Mouse (Mus musculus): Measurements from ENCODE around the gene A930017K11Rik.

Gene A930017K11Rik

DNA sequence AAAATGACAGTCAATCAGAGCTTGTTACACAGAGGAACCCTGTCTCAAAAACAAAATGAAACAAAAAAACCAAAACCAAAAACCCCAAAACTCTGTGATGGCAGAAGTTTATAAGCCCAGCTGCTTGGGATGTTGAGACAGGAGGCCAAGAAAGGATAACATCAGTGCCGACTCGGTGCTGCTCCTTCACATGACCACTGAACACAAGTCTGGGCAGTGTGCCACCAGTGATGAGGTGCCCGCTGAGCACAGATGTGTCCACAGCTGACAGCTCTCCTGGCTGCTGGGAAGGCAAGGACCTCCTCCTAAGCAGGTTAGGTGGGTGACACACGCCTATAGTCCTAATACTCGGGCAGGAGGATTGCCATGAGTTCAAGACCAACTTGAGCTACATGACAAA is 30.2 kb downstream of the A930017K11Rik start:
- no peak for DNase-seq

DNA sequence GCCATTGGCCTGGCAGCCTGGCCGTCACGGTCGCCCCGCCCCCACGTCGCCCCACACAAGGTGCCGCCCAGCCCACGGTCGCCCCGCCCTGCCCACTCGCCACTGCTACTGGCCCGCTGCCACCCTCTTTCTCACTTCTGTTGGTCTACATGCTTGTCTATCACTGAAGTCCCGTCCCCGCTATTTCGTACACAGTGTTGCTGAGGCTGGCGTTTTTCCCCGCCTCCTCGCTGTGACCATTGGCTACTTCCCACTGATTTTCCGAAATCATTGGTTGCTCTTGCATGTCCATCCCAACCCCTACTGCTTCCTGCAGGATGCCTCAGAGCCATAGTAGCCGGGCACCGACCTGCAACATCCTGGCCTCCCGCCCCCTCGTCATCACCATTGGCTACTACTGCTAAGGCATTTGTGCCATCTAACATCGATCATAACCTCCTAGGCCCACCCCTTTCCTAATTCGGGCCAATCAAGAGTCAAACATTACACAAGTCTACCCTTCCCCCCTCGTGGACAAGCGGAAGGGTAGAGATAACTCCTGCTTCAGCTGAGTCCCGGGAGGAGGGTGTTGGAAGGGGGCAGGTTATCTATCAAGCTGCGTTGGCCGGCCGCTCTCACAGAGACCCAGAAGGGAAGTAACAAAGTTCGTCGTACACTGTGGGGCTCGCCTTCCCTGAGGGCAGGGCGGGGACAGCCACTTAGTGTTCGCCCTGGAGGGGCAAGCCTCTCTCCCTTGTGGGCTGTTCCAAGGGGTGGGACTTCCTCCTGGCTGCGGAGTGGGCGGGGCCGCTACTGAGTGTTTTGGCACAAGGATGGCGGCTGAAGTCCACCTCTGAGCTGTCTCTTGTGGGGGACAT is 32.4 kb downstream of the A930017K11Rik start:
- DNase-seq = peak; percentile 100

DNA sequence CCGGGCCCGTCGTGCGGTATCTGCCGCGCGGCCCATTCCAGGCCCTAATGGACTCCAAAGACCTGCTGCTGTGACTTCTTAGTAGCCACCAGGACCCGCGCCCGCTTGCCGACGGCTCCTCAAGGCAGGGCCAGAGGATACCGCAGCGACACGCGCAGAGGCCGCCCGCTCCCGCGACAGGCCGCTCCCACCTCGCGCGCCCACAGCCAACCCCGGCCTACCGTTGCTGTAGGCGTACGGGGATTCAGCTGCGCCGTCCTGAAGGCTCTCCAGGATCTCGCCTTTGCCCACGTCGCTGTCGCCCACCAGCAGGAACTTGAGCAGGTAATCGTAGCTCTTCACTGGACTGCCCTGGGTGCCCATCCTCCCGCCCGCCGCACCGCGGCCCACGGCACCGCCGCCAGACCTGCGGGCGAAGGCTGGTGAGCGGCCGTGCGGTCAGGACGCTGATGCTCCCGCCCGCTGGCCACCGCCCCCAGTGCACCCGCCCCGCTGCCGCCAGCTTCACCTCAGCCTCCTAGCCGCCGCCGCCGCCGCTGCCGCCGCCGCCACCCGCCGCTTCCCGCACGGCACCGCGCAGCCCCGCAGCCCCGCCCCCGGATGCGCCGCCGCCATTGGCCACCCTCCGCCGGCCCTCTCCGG is 33.1 kb downstream of the A930017K11Rik start, which contains the start of gene Rab40c:
Rab40c (minus strand) TSS at position 584 of the 642 bp plus-strand sequence.
- peak; percentile 41 to 49 for DNase-seq

DNA sequence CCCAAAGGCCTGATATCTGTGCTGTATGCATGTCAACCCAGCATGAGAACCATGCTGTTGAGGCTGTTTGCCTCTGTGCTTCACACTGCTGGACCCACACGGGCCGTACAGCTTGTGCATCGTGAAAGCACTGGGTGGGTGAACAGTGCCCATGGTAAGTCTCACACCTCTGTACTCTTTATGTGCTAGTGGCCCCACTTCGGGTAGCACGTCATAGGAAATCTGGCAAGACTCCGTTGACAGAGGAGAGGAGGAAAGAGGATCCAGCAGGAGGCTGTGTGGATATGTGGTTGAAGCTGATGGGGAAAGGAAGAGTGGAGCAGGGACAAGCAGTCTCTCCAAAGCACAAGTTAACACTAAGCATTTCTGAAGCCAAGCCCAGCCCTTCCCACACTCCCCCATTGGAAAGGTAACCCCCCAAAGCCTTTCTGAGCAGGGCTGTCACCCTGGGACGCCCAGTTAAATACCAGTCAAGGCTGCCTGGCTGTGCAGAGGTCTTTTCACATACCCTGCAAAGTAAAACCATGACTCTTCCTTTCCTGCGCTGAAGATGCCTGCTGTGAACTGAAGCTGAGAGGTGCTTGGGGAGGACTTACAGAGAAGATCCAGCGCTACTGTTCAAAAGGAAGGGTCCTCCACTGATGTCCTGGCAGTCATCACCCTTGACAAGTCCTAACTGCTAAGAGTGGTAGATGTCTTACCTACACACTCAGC is 34.2 kb downstream of the A930017K11Rik start:
- DNase-seq = no peak

DNA sequence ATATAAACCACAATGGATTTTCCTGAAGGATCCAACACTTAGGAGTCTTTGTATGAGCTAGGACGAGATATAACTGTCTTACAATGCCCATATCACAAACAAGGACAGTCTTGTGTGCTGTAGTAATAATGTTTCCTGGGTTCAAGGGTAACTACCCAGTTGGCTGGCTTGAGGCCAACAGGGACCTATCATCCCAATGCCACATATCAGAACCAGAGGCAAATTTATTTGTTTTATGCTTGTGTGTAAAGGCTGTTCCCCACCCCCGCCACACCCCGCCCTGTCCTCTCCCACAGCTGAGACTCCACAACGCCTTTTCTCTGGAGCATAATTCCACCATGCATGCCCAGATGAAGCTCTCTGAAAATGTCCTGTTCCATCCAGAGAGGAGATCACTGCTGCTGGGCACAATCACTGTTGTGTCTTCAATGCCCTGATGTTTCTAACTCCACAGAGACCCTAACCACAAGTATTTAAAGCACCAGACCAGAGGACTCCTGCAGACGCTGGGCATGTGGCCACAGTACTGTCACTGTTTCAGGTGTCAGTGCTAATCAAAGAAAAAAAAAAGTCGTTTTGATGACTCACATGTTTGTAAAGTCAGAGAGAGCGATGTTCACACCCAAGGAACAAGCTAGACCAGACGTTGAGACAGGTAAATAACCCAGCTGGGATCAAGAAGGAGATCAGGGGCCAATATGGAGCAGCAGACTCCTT is 35.3 kb downstream of the A930017K11Rik start:
- DNase-seq = no peak

DNA sequence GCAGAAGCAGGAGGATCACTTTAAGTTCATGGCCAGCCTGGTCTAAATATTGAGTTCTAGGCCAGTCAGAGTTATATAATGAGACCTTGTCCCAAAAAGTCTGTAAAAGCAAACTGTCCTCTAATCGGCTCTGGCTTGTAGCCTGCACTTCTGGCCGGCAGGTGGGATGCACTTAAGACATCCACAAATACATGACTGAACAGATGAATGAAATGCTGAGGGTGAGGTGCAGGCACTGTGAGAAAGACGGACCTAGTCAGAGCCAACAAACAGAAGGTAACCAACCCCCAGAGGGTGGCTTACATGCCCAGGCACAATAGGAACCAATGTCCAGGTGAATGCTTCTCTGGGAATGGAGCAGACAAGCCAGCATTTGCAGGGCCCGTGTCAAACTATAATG is 38.1 kb downstream of the A930017K11Rik start:
- no peak for DNase-seq

DNA sequence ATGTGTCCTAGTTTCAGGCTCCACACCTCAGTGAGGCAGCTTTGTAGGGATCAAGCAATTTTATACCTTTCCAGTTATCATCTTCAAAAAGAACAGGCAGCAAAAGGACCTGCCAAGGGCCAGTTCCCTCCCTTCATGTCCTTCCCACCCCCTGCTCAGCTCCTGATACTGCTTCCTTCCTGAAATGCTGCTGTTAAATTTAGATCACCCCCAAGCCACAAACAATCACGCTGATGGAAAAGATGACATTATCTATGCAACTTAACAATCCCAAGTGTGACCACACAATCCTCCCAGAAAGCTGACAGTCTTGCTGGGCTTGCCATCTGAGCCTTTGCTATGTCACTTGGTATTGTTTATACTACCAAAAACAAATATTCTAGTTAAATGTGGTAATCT is 38.5 kb downstream of the A930017K11Rik start:
- peak; percentile 27 to 28 for DNase-seq

DNA sequence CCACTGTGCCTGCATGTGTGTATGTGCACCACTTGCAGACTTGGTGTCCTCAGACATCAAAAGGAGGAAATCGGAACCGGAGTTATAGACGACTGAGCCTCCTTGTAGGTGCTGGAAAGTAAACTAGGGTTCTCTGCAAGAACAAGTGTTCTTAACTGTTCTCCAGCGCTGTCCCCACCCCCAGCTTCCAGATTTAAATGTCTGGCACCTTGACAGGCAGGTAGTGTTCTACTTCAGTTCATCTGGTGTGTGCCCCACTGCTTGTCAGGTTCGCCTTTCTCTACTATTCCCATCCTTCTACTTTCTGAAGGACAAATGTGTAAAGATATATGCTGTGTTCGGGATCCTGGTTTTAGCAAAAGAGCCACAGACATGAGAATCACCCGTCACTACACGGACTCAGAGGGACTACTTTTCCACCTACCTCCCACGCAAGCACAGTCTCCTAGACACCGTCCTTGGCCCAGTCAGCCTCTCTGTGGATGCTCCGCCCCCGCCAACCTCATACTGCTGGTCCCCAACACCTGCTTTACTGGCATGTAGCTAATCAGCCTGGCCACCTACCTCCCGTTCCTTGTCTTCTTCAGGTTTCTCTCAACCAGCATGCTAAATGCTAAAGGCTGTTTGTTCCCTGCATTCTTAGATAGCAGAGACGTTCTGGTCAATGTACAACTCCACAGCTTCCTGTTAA is 39.0 kb downstream of the A930017K11Rik start:
- DNase-seq = peak; percentile 70 to 76

DNA sequence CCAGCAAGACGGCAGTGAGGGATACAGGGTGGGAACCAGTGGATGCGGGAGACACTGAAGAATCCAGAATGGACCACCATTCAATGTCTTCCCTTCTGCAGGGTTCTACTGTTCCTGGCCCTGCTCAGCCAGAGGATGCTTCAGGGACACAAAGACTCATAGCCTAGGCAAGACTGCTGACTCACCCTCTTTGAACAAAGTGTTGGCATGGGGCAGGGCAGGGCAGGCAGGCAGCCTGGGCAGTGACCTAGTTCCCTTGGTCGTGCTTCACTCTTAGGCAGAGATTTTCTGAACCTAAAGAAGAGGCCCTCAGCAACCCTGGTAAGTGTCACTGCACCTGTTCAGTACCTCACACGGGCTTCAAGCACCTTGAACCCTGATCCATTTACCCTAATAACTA is 40.5 kb downstream of the A930017K11Rik start:
- DNase-seq = peak; percentile 47 to 65

DNA sequence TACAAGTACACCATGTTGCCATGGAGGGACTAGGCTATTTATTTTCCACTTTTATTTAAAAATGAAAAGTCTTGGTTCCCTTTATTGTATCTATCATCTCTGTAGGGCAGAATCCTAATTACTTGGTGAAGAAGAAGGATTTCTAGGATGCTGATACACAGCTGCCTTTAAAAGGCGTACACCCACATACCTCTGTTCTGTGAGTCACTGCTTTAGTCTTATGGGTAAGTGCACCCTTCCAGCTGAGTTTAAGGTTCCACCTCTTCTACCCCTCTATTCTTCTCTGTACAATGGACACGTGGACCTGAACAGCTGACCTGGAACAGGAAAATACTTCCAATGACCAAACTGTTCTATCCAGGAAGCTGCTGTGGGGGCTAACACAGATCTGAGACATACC is 44.7 kb downstream of the A930017K11Rik start:
- DNase-seq = no peak

DNA sequence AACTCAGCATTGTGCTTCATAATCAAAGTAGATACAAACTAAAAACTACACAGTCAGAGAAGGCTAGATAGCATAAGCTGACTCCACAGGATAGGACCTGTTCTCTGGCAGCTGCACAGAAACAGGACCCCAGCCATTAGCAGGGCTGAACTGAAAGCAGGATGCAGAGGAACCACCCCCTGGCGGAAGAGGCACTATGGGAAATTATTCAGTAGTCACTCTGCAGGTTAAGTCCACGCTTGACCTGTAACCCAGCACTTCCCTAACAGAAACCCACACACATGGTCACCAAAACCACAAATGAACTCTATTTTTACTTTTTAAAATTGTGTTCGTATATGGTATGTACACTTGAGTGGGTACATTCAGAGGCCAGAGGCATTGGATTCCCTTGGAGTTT is 49.3 kb downstream of the A930017K11Rik start:
- DNase-seq = no peak

DNA sequence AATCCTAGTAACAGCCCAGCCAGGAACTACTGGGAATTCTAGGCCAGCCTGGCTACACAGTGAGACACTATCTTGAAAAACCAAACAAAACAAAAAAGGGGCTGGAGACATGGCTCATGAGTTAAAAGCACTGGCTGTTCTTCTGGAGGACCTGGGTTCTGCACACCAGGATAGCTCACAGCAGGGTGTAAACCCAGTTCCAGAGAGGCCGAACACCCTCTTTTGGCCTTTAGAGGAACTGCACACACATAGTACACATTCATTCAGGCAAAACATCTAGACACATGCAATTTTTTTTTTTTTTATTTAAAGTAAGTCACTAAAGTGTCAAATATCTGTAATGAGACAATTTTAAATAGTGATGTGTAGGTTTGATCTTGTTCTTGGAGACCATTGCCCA is 52.2 kb downstream of the A930017K11Rik start:
- no peak for DNase-seq
